Mouse (Mus musculus): Measurements from ENCODE around the gene Efs.

- TF ChIP-seq CTCF (IDR thresholded peaks at IDR 0.05; ENCODE audit: borderline replicate concordance, insufficient read depth, low read depth, low read length) = no peak
- TF ChIP-seq POLR2A (IDR thresholded peaks at IDR 0.05; ENCODE audit: borderline replicate concordance, insufficient read depth, low read length) = no peak
These were observed 24.6 kb upstream of the Efs start for GRCm38 (mm10) chr14:54950493-54950892.
